Mouse (Mus musculus) myocyte (in vitro differentiated cells): Measurements from ENCODE around the gene H2-Oa. TPM values are rescaled to one million over a fixed set of nuclear protein-coding genes. Genes with fewer than 3 reads are reported as not detected.

Experiments
- H3K27me3 ChIP-seq: one replicate; pipeline ENCODE4 v1.6.1; 2011; ENCODE audit not compliant: control insufficient read depth, insufficient read depth, insufficient read length
- H3K36me3 ChIP-seq: one replicate; pipeline ENCODE4 v1.6.1; 2011; ENCODE audit not compliant: control insufficient read depth, insufficient read depth
- H3K4me2 ChIP-seq: one replicate; pipeline ENCODE4 v1.6.1; 2011; ENCODE audit warnings: low read depth, control low read depth
- H3K4me3 ChIP-seq: one replicate; pipeline ENCODE4 v1.5.1; 2011; ENCODE audit warnings: mild to moderate bottlenecking, control low read depth, moderate library complexity
- H3K79me2 ChIP-seq: one replicate; pipeline ENCODE4 v1.6.1; 2011; ENCODE audit not compliant: control insufficient read depth, insufficient read depth
- H3ac ChIP-seq: one replicate; pipeline ENCODE4 v1.6.1; 2011; ENCODE audit not compliant: control insufficient read depth, insufficient read length
- CEBPB ChIP-seq: IDR thresholded peaks from 2 replicates; pipeline ENCODE4 v1.6.1; 2011; ENCODE audit warnings: mild to moderate bottlenecking, moderate library complexity; ENCODE audit not compliant: poor library complexity, insufficient read depth, severe bottlenecking
- E2F4 ChIP-seq: IDR thresholded peaks from one replicate; pipeline ENCODE4 v1.6.1; 2011; ENCODE audit warnings: mild to moderate bottlenecking, control low read depth, moderate library complexity; ENCODE audit not compliant: insufficient read depth
- MAX ChIP-seq: IDR thresholded peaks from one replicate; pipeline ENCODE4 v1.6.1; 2011; ENCODE audit warnings: low read depth, mild to moderate bottlenecking, control low read depth
- MYOD1 ChIP-seq, 3 experiments: IDR thresholded peaks; one replicate each; pipeline ENCODE4 v1.6.1; 2011; ENCODE audit warnings: control low read depth in 2 of 3, low read depth in 2 of 3, mild to moderate bottlenecking in 2 of 3, moderate library complexity in 1 of 3; ENCODE audit not compliant: insufficient read length in 2 of 3, control insufficient read depth in 1 of 3
- MYOG ChIP-seq, 3 experiments: IDR thresholded peaks; one replicate each; pipeline ENCODE4 v1.6.1; 2011; ENCODE audit warnings: control low read depth in 2 of 3, low read depth in 2 of 3, mild to moderate bottlenecking in 2 of 3; ENCODE audit not compliant: insufficient read length in 2 of 3, control insufficient read depth in 1 of 3, insufficient read depth in 1 of 3
- POLR2A ChIP-seq: IDR thresholded peaks from one replicate; pipeline ENCODE4 v1.6.1; 2011; ENCODE audit warnings: low read depth, mild to moderate bottlenecking, control low read depth, moderate library complexity; ENCODE audit not compliant: insufficient read length
- POLR2AphosphoS2 ChIP-seq: IDR thresholded peaks from one replicate; pipeline ENCODE4 v1.6.1; 2011; ENCODE audit warnings: low read depth, control low read depth; ENCODE audit not compliant: insufficient read length
- REST ChIP-seq: IDR thresholded peaks from one replicate; pipeline ENCODE4 v1.6.1; 2011; ENCODE audit warnings: mild to moderate bottlenecking, control low read depth, moderate library complexity; ENCODE audit not compliant: insufficient read depth, insufficient read length
- SRF ChIP-seq: IDR thresholded peaks from one replicate; pipeline ENCODE4 v1.6.1; 2011; ENCODE audit warnings: low read depth; ENCODE audit not compliant: control insufficient read depth, insufficient read length
- TCF12 ChIP-seq: IDR thresholded peaks from one replicate; pipeline ENCODE4 v1.6.1; 2011; ENCODE audit warnings: mild to moderate bottlenecking, control low read depth; ENCODE audit not compliant: poor library complexity, insufficient read depth, severe bottlenecking
- TCF3 ChIP-seq: IDR thresholded peaks from one replicate; pipeline ENCODE4 v1.6.1; 2011; ENCODE audit warnings: low read depth, control low read depth; ENCODE audit not compliant: insufficient read length
- USF1 ChIP-seq: IDR thresholded peaks from one replicate; pipeline ENCODE4 v1.6.1; 2011; ENCODE audit warnings: low read depth, mild to moderate bottlenecking, control low read depth, moderate library complexity
- polyA plus RNA-seq: library from polyadenylated mRNA; unstranded; fragments of >200 nt; fragmentation: generic; extraction: Trizol; gene quantifications from one replicate; pipeline ENCODE4 v1.2.1, GENCODE M21; 2012; ENCODE audit warnings: missing spikeins

The H2-Oa gene
- polyA plus RNA-seq, 1 experiment, result 0.07 TPM

- TF ChIP-seq USF1 (peak; percentile 54), POLR2A (no peak), TCF3 (no peak)
- no peaks in the 10 kb centered on the region for H3K27me3 ChIP-seq
- H3K79me2 ChIP-seq, result no peaks in the 10 kb centered on the region
- no peak overlapping the region for H3K4me3 ChIP-seq
- H3K4me2 ChIP-seq, result no peak overlapping the region
- H3ac ChIP-seq, result no peak overlapping the region
- no peaks in the 10 kb centered on the region for H3K36me3 ChIP-seq
These were observed 13.1 kb upstream of the H2-Oa start for GRCm38 (mm10) chr17:34079002-34079401.

GRCm38 (mm10) chr17:34079621-34080020 lies 12.5 kb upstream of the H2-Oa start:
- no peak overlapping the region for H3K4me3 ChIP-seq
- no peak overlapping the region for H3ac ChIP-seq
- no peaks in the 10 kb centered on the region for H3K36me3 ChIP-seq
- H3K27me3 ChIP-seq, result peaks cover 3% of the 10 kb centered on the region
- no peak overlapping the region for H3K4me2 ChIP-seq
- TF ChIP-seq E2F4 (no peak), TCF3 (no peak), MAX (no peak), SRF (no peak), POLR2AphosphoS2 (no peak), USF1 (no peak), MYOG (IDR thresholded peaks at IDR 0.05; ENCODE audit: control insufficient read depth in 1 of 3, insufficient read depth in 1 of 3, insufficient read length in 2 of 3, low read depth in 2 of 3) (no peak), POLR2A (no peak), TCF12 (no peak), MYOD1 (IDR thresholded peaks at IDR 0.05; ENCODE audit: control insufficient read depth in 1 of 3, insufficient read length in 2 of 3, low read depth in 2 of 3) (no peak), REST (no peak), CEBPB (no peak)
- H3K79me2 ChIP-seq, result no peaks in the 10 kb centered on the region

DNA sequence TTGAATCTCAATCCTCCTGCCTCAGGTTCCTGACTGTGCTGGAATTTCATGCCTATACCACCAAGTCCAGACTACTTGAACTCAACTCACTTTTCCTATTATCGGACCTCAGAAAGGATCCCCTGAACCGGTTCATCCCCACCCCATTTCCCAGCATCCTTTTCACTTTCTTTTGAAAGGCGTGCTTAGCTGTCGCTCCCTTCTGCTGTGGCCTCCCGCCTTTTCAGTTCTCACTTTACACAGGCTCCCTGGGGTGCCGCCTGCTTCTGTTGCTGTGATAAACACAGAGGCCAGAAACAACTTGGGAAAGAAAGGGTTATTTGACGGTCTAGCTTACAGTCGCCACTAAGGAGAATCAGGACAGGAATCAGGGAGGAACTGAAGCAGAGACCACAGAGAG lies 9.0 kb upstream of the H2-Oa start:
- Histone ChIP-seq H3K79me2 (no peaks in the 10 kb centered on the region), H3K27me3 (peaks cover 5% of the 10 kb centered on the region), H3K4me2 (no peak overlapping the region), H3K4me3 (no peak overlapping the region), H3K36me3 (no peaks in the 10 kb centered on the region), H3ac (no peak overlapping the region)
- no peak for TF ChIP-seq SRF
- TF ChIP-seq USF1, result no peak
- TF ChIP-seq CEBPB, result no peak
- TF ChIP-seq MYOG (IDR thresholded peaks at IDR 0.05; ENCODE audit: control insufficient read depth in 1 of 3, insufficient read depth in 1 of 3, insufficient read length in 2 of 3, low read depth in 2 of 3), result no peak
- TF ChIP-seq POLR2AphosphoS2, result no peak
- no peak for TF ChIP-seq POLR2A

GRCm38 (mm10) chr17:34087386-34087785 lies 4.8 kb upstream of the H2-Oa start:
- H3K79me2 ChIP-seq, result no peaks in the 10 kb centered on the region
- H3K27me3 ChIP-seq, result peaks cover 5% of the 10 kb centered on the region
- no peaks in the 10 kb centered on the region for H3K36me3 ChIP-seq
- H3ac ChIP-seq, result no peak overlapping the region
- H3K4me3 ChIP-seq, result no peak overlapping the region
- no peak for TF ChIP-seq CEBPB
- no peak for TF ChIP-seq MYOG (IDR thresholded peaks at IDR 0.05; ENCODE audit: control insufficient read depth in 1 of 3, insufficient read depth in 1 of 3, insufficient read length in 2 of 3, low read depth in 2 of 3)
- no peak for TF ChIP-seq POLR2A
- no peak for TF ChIP-seq SRF
- no peak for TF ChIP-seq REST
- no peak for TF ChIP-seq TCF12
- H3K4me2 ChIP-seq, result no peak overlapping the region

DNA sequence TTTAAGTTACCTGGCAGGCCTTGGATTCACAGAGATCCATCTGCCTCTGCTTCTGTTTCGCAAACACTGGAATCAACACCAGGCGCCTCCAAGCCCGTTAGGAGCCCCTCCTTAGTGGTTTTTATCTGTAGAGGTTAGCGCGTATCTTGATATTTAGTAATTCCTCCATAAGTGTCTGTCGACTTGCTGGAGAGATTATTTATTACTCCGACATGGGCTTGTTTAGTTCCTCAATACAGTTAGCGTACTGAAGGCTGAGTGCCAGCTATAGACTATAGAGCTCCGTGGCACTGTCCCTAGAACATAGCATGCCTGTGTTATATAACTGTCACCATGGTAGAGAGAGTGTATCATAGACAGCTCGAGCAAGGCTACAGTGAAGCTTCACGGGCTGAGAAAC lies 4.0 kb upstream of the H2-Oa start:
- no peaks in the 10 kb centered on the region for H3K79me2 ChIP-seq
- H3K4me3 ChIP-seq, result no peak overlapping the region
- peaks cover 5% of the 10 kb centered on the region for H3K27me3 ChIP-seq
- no peak overlapping the region for H3ac ChIP-seq
- TF ChIP-seq MYOG (IDR thresholded peaks at IDR 0.05; ENCODE audit: control insufficient read depth in 1 of 3, insufficient read depth in 1 of 3, insufficient read length in 2 of 3, low read depth in 2 of 3) (no peak), MAX (no peak), POLR2AphosphoS2 (no peak), CEBPB (no peak), TCF12 (no peak), TCF3 (no peak), REST (no peak), SRF (no peak), MYOD1 (IDR thresholded peaks at IDR 0.05; ENCODE audit: control insufficient read depth in 1 of 3, insufficient read length in 2 of 3, low read depth in 2 of 3) (no peak), POLR2A (no peak), USF1 (no peak), E2F4 (no peak)
- H3K4me2 ChIP-seq, result no peak overlapping the region
- no peaks in the 10 kb centered on the region for H3K36me3 ChIP-seq

DNA sequence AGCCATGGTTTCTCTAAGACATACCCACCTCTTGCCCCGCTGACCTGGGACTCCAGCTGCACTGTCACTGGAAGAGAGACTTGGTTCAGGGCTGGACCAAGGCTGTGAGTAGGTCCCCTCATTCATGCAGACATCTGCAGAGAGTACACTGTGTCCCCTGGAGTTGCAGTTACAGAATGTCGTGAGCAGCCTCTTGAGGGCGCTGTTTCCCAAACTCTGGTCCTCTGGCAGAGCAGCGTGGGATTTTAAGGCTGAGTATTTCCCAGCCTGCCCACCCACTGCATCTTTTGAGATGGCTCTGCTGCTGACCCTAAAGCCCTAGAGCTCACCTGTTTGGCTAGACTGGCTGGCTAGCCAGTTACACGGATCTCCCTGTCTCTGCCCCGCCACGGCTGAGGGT lies 1.2 kb upstream of the H2-Oa start:
- H3K4me3 ChIP-seq, result no peak overlapping the region
- no peak for TF ChIP-seq SRF
- no peak for TF ChIP-seq MYOD1 (IDR thresholded peaks at IDR 0.05; ENCODE audit: control insufficient read depth in 1 of 3, insufficient read length in 2 of 3, low read depth in 2 of 3)
- no peak for TF ChIP-seq TCF3
- no peak for TF ChIP-seq POLR2A
- TF ChIP-seq TCF12, result no peak
- TF ChIP-seq MAX, result no peak
- no peak for TF ChIP-seq CEBPB
- no peak for TF ChIP-seq POLR2AphosphoS2
- no peak for TF ChIP-seq USF1
- TF ChIP-seq MYOG (IDR thresholded peaks at IDR 0.05; ENCODE audit: control insufficient read depth in 1 of 3, insufficient read depth in 1 of 3, insufficient read length in 2 of 3, low read depth in 2 of 3), result no peak
- no peak for TF ChIP-seq REST
- no peak for TF ChIP-seq E2F4
- H3K4me2 ChIP-seq, result no peak overlapping the region
- H3K36me3 ChIP-seq, result no peaks in the 10 kb centered on the region
- no peaks in the 10 kb centered on the region for H3K79me2 ChIP-seq
- no peaks in the 10 kb centered on the region for H3K27me3 ChIP-seq
- no peak overlapping the region for H3ac ChIP-seq
